20 mouse cellular contexts compared by ENCODE assay signal in genomic region chr16:53011847-53012246, GRCm38 (mm10).
DNase-seq lines count a peak whose midpoint lies in the region; ATAC-seq and TF ChIP-seq lines count a peak whose summit lies in the region.
"Had no signal": no experiment of that assay in that cellular context is flagged by ENCODE, and none has a peak within 500 bp of the region (broad histone marks: within the 10 kb centered on the region; RNA-seq: fewer than 3 reads in every experiment).

No protein-coding gene starts in this region.

- TF ChIP-seq EP300 in heart, adult 2 months (IDR thresholded peaks at IDR 0.05; ENCODE audit: insufficient read depth, low read depth, low read length), result no peak

- 0 out of 2 replicates have a peak, but pooled peaks cover 2% of the 10 kb centered on the region for H3K4me1 ChIP-seq in hindbrain, embryonic 10.5 days (replicated peaks)
- no peaks in the 10 kb centered on the region for H3K4me1 ChIP-seq in hindbrain, postnatal 0 days (ENCODE audit: insufficient read depth, low read length)
- no peaks in the 10 kb centered on the region for H3K4me1 ChIP-seq in lung, embryonic 14.5 days (ENCODE audit: insufficient read depth)
- no peaks in the 10 kb centered on the region for H3K4me1 ChIP-seq in heart, adult 2 months (ENCODE audit: control insufficient read depth, insufficient read depth, low read length)
- H3K4me1 ChIP-seq: embryonic facial prominence, embryonic 15.5 days; megakaryocyte, embryonic 14.5 days; midbrain, embryonic 15.5 days; neural tube, embryonic 12.5 days had no signal

- H3K4me3 ChIP-seq in hindbrain, embryonic 10.5 days, result no peak overlapping the region
- no peak overlapping the region for H3K4me3 ChIP-seq in hindbrain, postnatal 0 days (ENCODE audit: low read length)
- no peak overlapping the region for H3K4me3 ChIP-seq in lung, embryonic 14.5 days (ENCODE audit: low read depth, low read length)
- no peak overlapping the region for H3K4me3 ChIP-seq in heart, adult 2 months
- H3K4me3 ChIP-seq: embryonic facial prominence, embryonic 15.5 days; megakaryocyte, embryonic 14.5 days; midbrain, embryonic 15.5 days; neural tube, embryonic 12.5 days had no signal

- no peak for TF ChIP-seq POLR2A in heart, adult 2 months (IDR thresholded peaks at IDR 0.05; ENCODE audit: insufficient read depth, low read depth, low read length)

- H3K79me2 ChIP-seq in heart, adult 2 months (replicated peaks; ENCODE audit: control insufficient read depth, insufficient read depth, low read length), result no peaks in the 10 kb centered on the region

- no peak overlapping the region for H3K27ac ChIP-seq in hindbrain, embryonic 10.5 days
- no peak overlapping the region for H3K27ac ChIP-seq in hindbrain, postnatal 0 days
- no peak overlapping the region for H3K27ac ChIP-seq in lung, embryonic 14.5 days (ENCODE audit: low read depth)
- H3K27ac ChIP-seq in heart, adult 2 months, result no peak overlapping the region
- H3K27ac ChIP-seq: embryonic facial prominence, embryonic 15.5 days; midbrain, embryonic 15.5 days; neural tube, embryonic 12.5 days had no signal

- WGBS in hindbrain, embryonic 10.5 days, result 51% methylated on average over 1 of the region's 1 CpGs
- WGBS in hindbrain, postnatal 0 days, result 64% methylated on average over 1 of the region's 1 CpGs
- WGBS in lung, embryonic 14.5 days, result 43% methylated on average over 1 of the region's 1 CpGs
- 84% methylated on average over 1 of the region's 1 CpGs for WGBS in heart, adult 2 months

- H3K4me2 ChIP-seq in hindbrain, postnatal 0 days (ENCODE audit: low read depth, low read length), result no peak overlapping the region
- no peak overlapping the region for H3K4me2 ChIP-seq in lung, embryonic 14.5 days
- H3K4me2 ChIP-seq: embryonic facial prominence, embryonic 15.5 days; heart, embryonic 11.5 days; midbrain, embryonic 15.5 days; neural tube, embryonic 12.5 days had no signal

- H3K9ac ChIP-seq in hindbrain, postnatal 0 days (replicated peaks; ENCODE audit: low read length), result no peak overlapping the region
- no peak overlapping the region for H3K9ac ChIP-seq in lung, embryonic 14.5 days
- no peak overlapping the region for H3K9ac ChIP-seq in heart, adult 2 months (ENCODE audit: low read depth, low read length)
- H3K9ac ChIP-seq: embryonic facial prominence, embryonic 15.5 days; midbrain, embryonic 15.5 days; neural tube, embryonic 12.5 days had no signal

- H3K36me3 ChIP-seq in hindbrain, embryonic 10.5 days, result no peaks in the 10 kb centered on the region
- no peaks in the 10 kb centered on the region for H3K36me3 ChIP-seq in hindbrain, postnatal 0 days (ENCODE audit: insufficient read depth, low read length)
- H3K36me3 ChIP-seq in lung, embryonic 14.5 days (ENCODE audit: insufficient read depth), result no peaks in the 10 kb centered on the region
- H3K36me3 ChIP-seq in heart, adult 2 months (ENCODE audit: control insufficient read depth, insufficient read depth, low read length), result no peaks in the 10 kb centered on the region
- H3K36me3 ChIP-seq: embryonic facial prominence, embryonic 15.5 days; midbrain, embryonic 15.5 days; neural tube, embryonic 12.5 days had no signal

- no peaks in the 10 kb centered on the region for H3K9me3 ChIP-seq in hindbrain, embryonic 10.5 days
- no peaks in the 10 kb centered on the region for H3K9me3 ChIP-seq in hindbrain, postnatal 0 days (ENCODE audit: low read length)
- H3K9me3 ChIP-seq in lung, embryonic 14.5 days (ENCODE audit: low read depth, low read length), result no peaks in the 10 kb centered on the region
- H3K9me3 ChIP-seq: embryonic facial prominence, embryonic 15.5 days; megakaryocyte, embryonic 14.5 days; midbrain, embryonic 15.5 days; neural tube, embryonic 12.5 days had no signal

- intact Hi-C loops in gastrocnemius, postnatal 14 days (cut with DNase I; ENCODE audit: low total_unique reads), result no loop called here
- intact Hi-C loops in heart, adult 2 months (cut with DNase I), result no loop called here

- peak; percentile 12 for DNase-seq in hindbrain, embryonic 10.5 days (ENCODE audit: low spot score)
- DNase-seq in hindbrain, postnatal 0 days (ENCODE audit: low spot score), result no peak
- DNase-seq in embryo, embryonic 10 days (ENCODE audit: low spot score), result peak; percentile 54
- peak; percentile 23 for DNase-seq in lung, embryonic 14.5 days
- peak; percentile 39 for DNase-seq in lung, postnatal 25 days (ENCODE audit: low spot score)
- no peak for DNase-seq in frontal cortex, postnatal 25 days (ENCODE audit: low spot score in 2 of 2)
- DNase-seq in gastrocnemius, postnatal 14 days, result no peak
- no peak for DNase-seq in heart, adult 2 months
- DNase-seq: adrenal gland, adult 8-10 months; cerebellum, adult 11-12 months; cerebellum, postnatal 14 days; layer of hippocampus, postnatal 36 days; right cerebral cortex, postnatal 14 days had no signal

- no peaks in the 10 kb centered on the region for H3K27me3 ChIP-seq in hindbrain, embryonic 10.5 days (ENCODE audit: insufficient read depth, poor library complexity, severe bottlenecking)
- no peaks in the 10 kb centered on the region for H3K27me3 ChIP-seq in hindbrain, postnatal 0 days (ENCODE audit: insufficient read depth, low read length)
- no peaks in the 10 kb centered on the region for H3K27me3 ChIP-seq in lung, embryonic 14.5 days (ENCODE audit: insufficient read depth, low read length)
- no peaks in the 10 kb centered on the region for H3K27me3 ChIP-seq in heart, adult 2 months (ENCODE audit: control insufficient read depth, insufficient read depth, low read length)
- H3K27me3 ChIP-seq: embryonic facial prominence, embryonic 15.5 days; megakaryocyte, embryonic 14.5 days; midbrain, embryonic 15.5 days; neural tube, embryonic 12.5 days had no signal

- ATAC-seq in hindbrain, postnatal 0 days, result no peak
- ATAC-seq in lung, embryonic 14.5 days (ENCODE audit: insufficient read depth), result peak; percentile 56; the same call in 1 of the 2 replicates
- ATAC-seq: activated CD4-positive, CD25-positive, alpha-beta regulatory T cell, adult 4 months; forebrain, embryonic 16.5 days; midbrain, embryonic 15.5 days had no signal

- TF ChIP-seq CTCF in hindbrain, postnatal 0 days (IDR thresholded peaks at IDR 0.05; ENCODE audit: low read depth), result no peak
- TF ChIP-seq CTCF in lung, embryonic 14.5 days (IDR thresholded peaks at IDR 0.05; ENCODE audit: low read depth), result no peak
- no peak for TF ChIP-seq CTCF in heart, adult 2 months (IDR thresholded peaks at IDR 0.05)

Comparison
In these comparisons a context has a peak if more than half of its experiments do, and no peak if none do; other contexts are left out.
1. DNase-seq: peak in hindbrain, embryonic 10.5 days (single experiment), embryo, embryonic 10 days (single experiment), lung, embryonic 14.5 days (single experiment) and lung, postnatal 25 days (single experiment); none in hindbrain, postnatal 0 days (single experiment), frontal cortex, postnatal 25 days (0 of 2), gastrocnemius, postnatal 14 days (single experiment) and heart, adult 2 months (0 of 2).